Mouse (Mus musculus) limb, embryonic 15.5 days (tissue): Measurements from ENCODE around the gene Chrm4. TPM values are rescaled to one million over a fixed set of nuclear protein-coding genes. Genes with fewer than 3 reads are reported as not detected.

ENCODE experiments used
- ATAC-seq: fragments of 200-750 bp; cut with Nextera tagmentation; 2 replicates; pipeline ENCODE4 v1.8.0; 2017; ENCODE audit warnings: low read depth, moderate TSS enrichment; ENCODE audit not compliant: insufficient number of reproducible peaks, low FRiP score, low TSS enrichment
- H3K27ac ChIP-seq: fragments of 300-500 bp; sonication (generic); 2 replicates; pipeline ENCODE4 v1.5.1; 2015; ENCODE audit warnings: moderate library complexity, mild to moderate bottlenecking, inconsistent platforms
- H3K27me3 ChIP-seq: fragments of 300-500 bp; sonication (generic); 2 replicates; pipeline ENCODE4 v1.6.1; 2015; ENCODE audit warnings: inconsistent platforms
- H3K36me3 ChIP-seq: fragments of 300-500 bp; sonication (generic); 2 replicates; pipeline ENCODE4 v1.6.1; 2015; ENCODE audit warnings: inconsistent platforms
- H3K4me1 ChIP-seq: fragments of 300-500 bp; sonication (generic); 2 replicates; pipeline ENCODE4 v1.6.1; 2015; ENCODE audit warnings: inconsistent platforms
- H3K4me2 ChIP-seq: fragments of 300-500 bp; sonication (generic); 2 replicates; pipeline ENCODE4 v1.6.1; 2015; ENCODE audit warnings: mild to moderate bottlenecking, inconsistent platforms
- H3K4me3 ChIP-seq: fragments of 300-500 bp; sonication (generic); 2 replicates; pipeline ENCODE4 v1.5.1; 2015; ENCODE audit warnings: mild to moderate bottlenecking, inconsistent platforms
- H3K9ac ChIP-seq: fragments of 300-500 bp; sonication (generic); 2 replicates; pipeline ENCODE4 v1.6.1; 2015; ENCODE audit warnings: inconsistent platforms
- H3K9me3 ChIP-seq: fragments of 300-500 bp; sonication (generic); 2 replicates; pipeline ENCODE4 v1.6.1; 2016; ENCODE audit warnings: inconsistent platforms
- WGBS: fragments of 180-500 bp; shearing (Covaris S2); methylation state at CpG from one replicate; pipeline ENCODE4 v1.1.7; 2015; 5-methylcytosine and 5-hydroxymethylcytosine counted together
- polyA plus RNA-seq: library from polyadenylated mRNA; unstranded; fragments of >200 nt; fragmentation: Nextera tagmentation; extraction: Ambion mirVana; gene quantifications from 2 replicates; pipeline ENCODE4 v1.2.1, GENCODE M21; 2015

Gene Chrm4
- polyA plus RNA-seq, 1 experiment from 2014 or later: 0.29 TPM

- Histone ChIP-seq H3K36me3 (no peaks in the 10 kb centered on the region; the same call in 1 of the 2 replicates), H3K4me2 (no peak overlapping the region), H3K27ac (no peak overlapping the region), H3K9me3 (no peaks in the 10 kb centered on the region), H3K9ac (no peak overlapping the region), H3K4me1 (peaks cover 60% of the 10 kb centered on the region), H3K4me3 (no peak overlapping the region), H3K27me3 (no peaks in the 10 kb centered on the region)
- no peak for ATAC-seq
- WGBS: 52% methylated on average over 3 of the region's 3 CpGs
Observed at GRCm38 (mm10) chr2:91948792-91949241, 21.8 kb downstream of the Chrm4 start.

- WGBS: 59% methylated on average over 17 of the region's 17 CpGs
- Histone ChIP-seq H3K4me3 (peak overlapping the region; percentile 16), H3K9ac (no peak overlapping the region), H3K4me2 (peak overlapping the region; percentile 31), H3K4me1 (peaks cover 58% of the 10 kb centered on the region), H3K36me3 (no peaks in the 10 kb centered on the region; the same call in 1 of the 2 replicates), H3K27me3 (no peaks in the 10 kb centered on the region), H3K9me3 (no peaks in the 10 kb centered on the region), H3K27ac (peak overlapping the region; percentile 69)
- ATAC-seq: peak; percentile 30; the same call in 1 of the 2 replicates
Observed at GRCm38 (mm10) chr2:91949411-91950274, 22.6 kb downstream of the Chrm4 start.

GRCm38 (mm10) chr2:91950275-91951085, 23.4 kb downstream of the Chrm4 start:
- peak overlapping the region; percentile 69 for H3K27ac ChIP-seq
- no peaks in the 10 kb centered on the region for H3K9me3 ChIP-seq
- H3K9ac ChIP-seq: no peak overlapping the region
- H3K4me3 ChIP-seq: peak overlapping the region; percentile 16
- H3K4me1 ChIP-seq: peaks cover 56% of the 10 kb centered on the region
- H3K27me3 ChIP-seq: no peaks in the 10 kb centered on the region
- H3K4me2 ChIP-seq: peak overlapping the region; percentile 31
- 13% methylated on average over 15 of the region's 15 CpGs for WGBS
- peak; percentile 27; the same call in 1 of the 2 replicates for ATAC-seq
- H3K36me3 ChIP-seq: no peaks in the 10 kb centered on the region; the same call in 1 of the 2 replicates

GRCm38 (mm10) chr2:91953825-91954224, 26.8 kb downstream of the Chrm4 start:
- no peak overlapping the region for H3K4me2 ChIP-seq
- H3K9me3 ChIP-seq: no peaks in the 10 kb centered on the region
- no peaks in the 10 kb centered on the region for H3K27me3 ChIP-seq
- 24% methylated on average over 5 of the region's 5 CpGs for WGBS
- H3K4me1 ChIP-seq: peaks cover 55% of the 10 kb centered on the region
- H3K36me3 ChIP-seq: no peaks in the 10 kb centered on the region
- ATAC-seq: no peak
- H3K9ac ChIP-seq: no peak overlapping the region
- no peak overlapping the region for H3K4me3 ChIP-seq
- no peak overlapping the region for H3K27ac ChIP-seq

- peaks cover 50% of the 10 kb centered on the region for H3K4me1 ChIP-seq
- H3K27me3 ChIP-seq: no peaks in the 10 kb centered on the region
- H3K4me2 ChIP-seq: no peak overlapping the region
- H3K27ac ChIP-seq: no peak overlapping the region
- no peak overlapping the region for H3K4me3 ChIP-seq
- no peak overlapping the region for H3K9ac ChIP-seq
- no peak for ATAC-seq
- no peaks in the 10 kb centered on the region for H3K36me3 ChIP-seq
- no peaks in the 10 kb centered on the region for H3K9me3 ChIP-seq
- WGBS: 82% methylated on average over 4 of the region's 4 CpGs
Observed at GRCm38 (mm10) chr2:91955121-91955591, 28.1 kb downstream of the Chrm4 start.

- peaks cover 47% of the 10 kb centered on the region for H3K4me1 ChIP-seq
- no peak overlapping the region for H3K4me2 ChIP-seq
- no peak overlapping the region for H3K4me3 ChIP-seq
- no peaks in the 10 kb centered on the region for H3K27me3 ChIP-seq
- H3K27ac ChIP-seq: no peak overlapping the region
- ATAC-seq: no peak
- 72% methylated on average over 6 of the region's 6 CpGs for WGBS
- H3K36me3 ChIP-seq: no peaks in the 10 kb centered on the region
- H3K9ac ChIP-seq: no peak overlapping the region
- H3K9me3 ChIP-seq: no peaks in the 10 kb centered on the region
Observed at GRCm38 (mm10) chr2:91955875-91956274, 28.8 kb downstream of the Chrm4 start.

- Histone ChIP-seq H3K4me1 (peaks cover 58% of the 10 kb centered on the region), H3K4me2 (no peak overlapping the region), H3K9ac (no peak overlapping the region), H3K36me3 (no peaks in the 10 kb centered on the region), H3K27me3 (no peaks in the 10 kb centered on the region), H3K27ac (peak overlapping the region; percentile 54; the same call in 1 of the 2 replicates), H3K9me3 (no peaks in the 10 kb centered on the region), H3K4me3 (no peak overlapping the region)
- ATAC-seq: peak; percentile 42; the same call in 1 of the 2 replicates
- 16% methylated on average over 4 of the region's 4 CpGs for WGBS
Observed at GRCm38 (mm10) chr2:91957096-91957495, 30.0 kb downstream of the Chrm4 start.

- no peak overlapping the region for H3K4me3 ChIP-seq
- H3K9ac ChIP-seq: no peak overlapping the region
- no peaks in the 10 kb centered on the region for H3K36me3 ChIP-seq
- peaks cover 68% of the 10 kb centered on the region for H3K4me1 ChIP-seq
- H3K9me3 ChIP-seq: no peaks in the 10 kb centered on the region
- ATAC-seq: no peak
- 73% methylated on average over 8 of the region's 8 CpGs for WGBS
- no peak overlapping the region for H3K4me2 ChIP-seq
- no peaks in the 10 kb centered on the region for H3K27me3 ChIP-seq
- no peak overlapping the region for H3K27ac ChIP-seq
Observed at GRCm38 (mm10) chr2:91958049-91958448, 31.0 kb downstream of the Chrm4 start.

GRCm38 (mm10) chr2:91958701-91959457, 31.8 kb downstream of the Chrm4 start:
- Histone ChIP-seq H3K27ac (no peak overlapping the region), H3K4me2 (no peak overlapping the region), H3K4me1 (peaks cover 67% of the 10 kb centered on the region), H3K36me3 (no peaks in the 10 kb centered on the region), H3K4me3 (no peak overlapping the region), H3K9me3 (no peaks in the 10 kb centered on the region), H3K9ac (no peak overlapping the region), H3K27me3 (no peaks in the 10 kb centered on the region)
- ATAC-seq: no peak
- WGBS: 44% methylated on average over 10 of the region's 10 CpGs

- Histone ChIP-seq H3K4me3 (no peak overlapping the region), H3K27ac (no peak overlapping the region), H3K9ac (no peak overlapping the region), H3K4me1 (peaks cover 64% of the 10 kb centered on the region), H3K4me2 (no peak overlapping the region), H3K36me3 (no peaks in the 10 kb centered on the region), H3K9me3 (no peaks in the 10 kb centered on the region), H3K27me3 (no peaks in the 10 kb centered on the region)
- no peak for ATAC-seq
- WGBS: 73% methylated on average over 11 of the region's 11 CpGs
Observed at GRCm38 (mm10) chr2:91959544-91960410, 32.7 kb downstream of the Chrm4 start.
